Mouse (Mus musculus) embryo, embryonic 10 days (tissue): Measurements from ENCODE around the gene Mtmr3.

ENCODE experiments used
- DNase-seq: peaks from one replicate; pipeline ENCODE4 v3.0.0-alpha.2; 2015; ENCODE audit warnings: low spot score

Mtmr3 gene

GRCm38 (mm10) chr11:4518981-4519380, 75.7 kb downstream of the Mtmr3 start:
- no peak for DNase-seq

- DNase-seq: no peak
These were observed 87.2 kb downstream of the Mtmr3 start for GRCm38 (mm10) chr11:4507421-4507820.

- no peak for DNase-seq
These were observed 88.2 kb downstream of the Mtmr3 start for GRCm38 (mm10) chr11:4506486-4506885.

- DNase-seq: no peak
These were observed 92.5 kb downstream of the Mtmr3 start for GRCm38 (mm10) chr11:4502206-4502605.

GRCm38 (mm10) chr11:4500826-4501225, 93.8 kb downstream of the Mtmr3 start:
- DNase-seq: no peak

- DNase-seq: no peak
These were observed 94.4 kb downstream of the Mtmr3 start for GRCm38 (mm10) chr11:4500261-4500660.

GRCm38 (mm10) chr11:4499456-4499855, 95.2 kb downstream of the Mtmr3 start:
- DNase-seq: no peak

GRCm38 (mm10) chr11:4498774-4499173, 95.9 kb downstream of the Mtmr3 start:
- no peak for DNase-seq

- no peak for DNase-seq
These were observed 97.1 kb downstream of the Mtmr3 start for GRCm38 (mm10) chr11:4497501-4498118.

GRCm38 (mm10) chr11:4495021-4495540, 99.6 kb downstream of the Mtmr3 start:
- no peak for DNase-seq

- DNase-seq: no peak
These were observed 105.5 kb downstream of the Mtmr3 start for GRCm38 (mm10) chr11:4489207-4489606.

- DNase-seq: no peak
These were observed 105.9 kb downstream of the Mtmr3 start for GRCm38 (mm10) chr11:4488798-4489197.

- no peak for DNase-seq
These were observed 106.3 kb downstream of the Mtmr3 start for GRCm38 (mm10) chr11:4488367-4488766.

- DNase-seq: no peak
These were observed 107.2 kb downstream of the Mtmr3 start for GRCm38 (mm10) chr11:4487401-4487965.

- DNase-seq: no peak
These were observed 110.1 kb downstream of the Mtmr3 start for GRCm38 (mm10) chr11:4484541-4484940.

- no peak for DNase-seq
These were observed 112.0 kb downstream of the Mtmr3 start for GRCm38 (mm10) chr11:4482641-4483040.

GRCm38 (mm10) chr11:4476184-4476697, 118.4 kb downstream of the Mtmr3 start:
- DNase-seq: no peak

GRCm38 (mm10) chr11:4472464-4473179, 122.0 kb downstream of the Mtmr3 start:
- no peak for DNase-seq

- DNase-seq: no peak
These were observed 122.9 kb downstream of the Mtmr3 start for GRCm38 (mm10) chr11:4471734-4472133.

- DNase-seq: no peak
These were observed 123.4 kb downstream of the Mtmr3 start for GRCm38 (mm10) chr11:4471251-4471650.

GRCm38 (mm10) chr11:4469091-4469490, 125.6 kb downstream of the Mtmr3 start:
- no peak for DNase-seq

- no peak for DNase-seq
These were observed 127.2 kb downstream of the Mtmr3 start for GRCm38 (mm10) chr11:4467436-4467835.

GRCm38 (mm10) chr11:4466191-4466590, 128.5 kb downstream of the Mtmr3 start:
- DNase-seq: peak; percentile 6
